Mouse (Mus musculus): ENCODE data around the gene Tnfaip8l1.

DNA sequence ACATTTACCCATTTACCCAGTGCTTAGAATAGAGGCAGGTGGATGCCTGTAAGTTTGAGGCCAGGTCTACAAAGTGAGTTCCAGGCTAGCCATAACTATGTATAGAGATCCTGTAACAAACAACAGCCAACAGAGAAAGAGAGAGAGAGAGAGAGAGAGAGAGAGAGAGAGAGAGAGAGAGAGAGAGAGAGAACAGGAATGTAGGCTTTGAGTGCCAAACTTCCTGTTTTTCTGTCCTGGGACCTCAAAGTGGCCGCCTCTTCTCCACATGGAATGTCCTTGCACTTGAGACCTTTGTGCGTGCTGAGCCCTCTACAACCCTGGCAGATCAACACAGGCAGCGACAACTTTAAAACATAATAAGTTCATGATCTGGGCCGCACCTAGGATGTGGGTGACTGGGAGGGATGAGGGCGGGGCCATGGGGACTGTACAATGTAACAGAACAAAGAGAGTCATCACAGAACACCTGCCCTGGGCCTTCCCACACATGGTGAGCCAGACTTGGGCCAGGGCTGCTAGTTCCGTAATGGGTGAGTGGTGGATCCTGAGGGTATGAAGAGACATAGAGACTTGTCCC is 1.3 kb downstream of the Tnfaip8l1 start:
- TF ChIP-seq POLR2A (IDR thresholded peaks at IDR 0.05; ENCODE audit: extremely low read depth, insufficient read depth, low read length) = no peak
- TF ChIP-seq CTCF (IDR thresholded peaks at IDR 0.05; ENCODE audit: extremely low read depth, insufficient read depth, low read length) = no peak
